Mouse (Mus musculus): ENCODE measurements around the gene Ripk1. TPM values are rescaled to one million over a fixed set of nuclear protein-coding genes. Genes with fewer than 3 reads are reported as not detected.

The Ripk1 gene
- polyA plus RNA-seq (2012; rRNA removed) = 3.1 and 4.5 TPM in 2 replicates

DNA sequence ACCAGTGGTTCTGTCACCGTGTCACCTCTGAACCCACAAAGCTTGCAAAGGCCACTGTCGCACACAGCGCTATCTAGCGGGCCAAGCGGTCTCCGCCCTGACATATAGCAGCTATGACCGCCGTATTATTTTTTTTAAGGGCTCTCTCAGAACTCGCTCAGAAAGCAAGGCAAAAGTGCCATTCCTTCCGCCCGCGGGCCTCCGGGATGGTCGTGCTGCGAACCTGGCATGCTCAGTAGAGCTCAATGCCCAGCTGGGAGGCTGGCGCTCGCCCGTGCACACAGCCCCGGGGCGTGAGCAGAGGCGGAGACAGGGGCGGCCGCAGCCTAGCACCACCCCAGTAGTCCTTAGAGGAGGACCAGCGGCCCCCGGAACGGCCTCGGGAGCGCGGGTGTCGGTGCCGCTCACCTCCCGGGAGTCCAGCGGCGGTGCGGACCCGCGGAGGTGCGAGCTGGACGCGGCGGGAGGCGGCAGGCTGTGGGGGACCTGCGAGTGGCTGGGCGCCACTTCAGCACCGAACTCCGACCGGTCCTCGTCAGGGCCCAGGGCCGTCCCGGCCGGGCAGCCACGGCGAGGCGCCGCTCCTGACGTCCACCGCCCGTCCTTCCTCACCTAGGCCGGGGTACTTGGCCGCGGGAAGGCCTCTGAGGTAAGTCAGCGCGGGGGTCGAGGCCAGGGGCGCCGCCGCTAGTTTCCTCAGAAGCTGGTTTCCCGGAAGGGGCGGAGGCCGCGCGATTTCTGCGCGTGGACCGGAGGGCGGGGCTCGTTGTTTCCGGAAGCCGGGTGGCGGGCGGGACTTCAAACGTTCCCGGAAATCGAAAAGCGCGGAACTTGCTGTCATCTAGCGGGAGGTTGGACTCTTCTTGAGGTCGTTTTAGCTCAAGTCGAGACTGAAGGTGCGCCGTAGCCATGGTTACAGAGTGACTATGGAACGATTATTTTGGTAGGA is at the start of gene Ripk1, which contains the start of gene Serpinb6a:
Gene Ripk1, plus strand, starts transcription at position 306 of the 949 bp plus-strand sequence.
Gene Serpinb6a, minus strand, starts transcription at position 737 of the 949 bp plus-strand sequence.
- DNase-seq (ENCODE audit: low read depth) = peak; percentile 96
- TF ChIP-seq POLR2A (IDR thresholded peaks at IDR 0.05; ENCODE audit: borderline replicate concordance, extremely low read depth, insufficient read depth, insufficient read length, poor library complexity, severe bottlenecking) = 0 out of 2 replicates have a peak, but pooled peaks have one; percentile 5
- TF ChIP-seq CTCF (IDR thresholded peaks at IDR 0.05; ENCODE audit: borderline replicate concordance, extremely low read depth, insufficient read depth, insufficient read length) = peak; percentile 56

GRCm38 (mm10) chr13:33952947-33953346 is 49.2 kb upstream of the Ripk1 start:
- TF ChIP-seq POLR2A (IDR thresholded peaks at IDR 0.05; ENCODE audit: borderline replicate concordance, extremely low read depth, insufficient read depth, insufficient read length, poor library complexity, severe bottlenecking) = no peak
- TF ChIP-seq CTCF (IDR thresholded peaks at IDR 0.05; ENCODE audit: borderline replicate concordance, extremely low read depth, insufficient read depth, insufficient read length) = no peak

DNA sequence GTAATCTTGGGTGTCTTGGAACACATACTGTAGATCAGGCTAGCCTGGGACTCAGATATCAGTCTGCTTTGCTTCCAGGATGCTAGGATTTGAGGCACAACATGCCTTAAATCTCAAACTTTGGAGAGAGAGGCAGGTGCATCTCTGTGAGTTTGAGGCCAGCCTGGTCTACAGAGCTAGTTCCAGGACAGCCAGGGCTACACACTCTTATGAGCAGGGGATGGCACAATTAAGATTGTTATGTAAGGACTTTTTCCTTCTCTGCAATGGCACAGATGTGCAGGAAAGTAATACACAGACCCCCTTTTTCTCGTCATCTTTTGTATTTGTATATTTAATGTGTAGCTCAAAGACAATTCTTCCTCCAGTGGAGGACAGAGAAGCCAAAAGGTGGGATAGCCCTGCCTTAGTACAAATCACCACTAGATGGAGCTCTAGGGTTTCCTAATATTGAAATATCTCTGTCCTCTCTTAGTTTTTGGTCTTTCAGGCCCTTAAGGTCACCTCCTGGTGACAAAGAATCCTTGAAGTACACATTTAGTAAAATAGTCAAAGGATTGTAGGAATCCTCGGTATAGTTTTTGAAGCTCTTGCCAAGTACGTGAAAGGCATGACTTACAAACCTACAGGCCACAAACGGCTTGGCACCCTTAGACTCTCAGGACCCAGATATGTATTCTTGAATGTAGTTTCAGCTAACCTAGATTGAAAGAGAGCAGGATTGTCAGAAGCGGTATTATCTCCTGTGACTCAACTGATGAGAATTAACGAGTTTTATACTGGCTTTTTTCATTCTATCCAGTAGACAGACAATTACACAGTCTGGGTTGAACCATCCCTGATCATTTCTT is 45.4 kb upstream of the Ripk1 start:
- DNase-seq (ENCODE audit: low read depth) = peak; percentile 49
- TF ChIP-seq CTCF (IDR thresholded peaks at IDR 0.05; ENCODE audit: borderline replicate concordance, extremely low read depth, insufficient read depth, insufficient read length) (peak; percentile 65), POLR2A (IDR thresholded peaks at IDR 0.05; ENCODE audit: borderline replicate concordance, extremely low read depth, insufficient read depth, insufficient read length, poor library complexity, severe bottlenecking) (no peak)

More at GRCm38 (mm10) chr13:33952947-33953346, 49.2 kb upstream of the Ripk1 start:
- no peak for DNase-seq (ENCODE audit: low read depth)

DNA sequence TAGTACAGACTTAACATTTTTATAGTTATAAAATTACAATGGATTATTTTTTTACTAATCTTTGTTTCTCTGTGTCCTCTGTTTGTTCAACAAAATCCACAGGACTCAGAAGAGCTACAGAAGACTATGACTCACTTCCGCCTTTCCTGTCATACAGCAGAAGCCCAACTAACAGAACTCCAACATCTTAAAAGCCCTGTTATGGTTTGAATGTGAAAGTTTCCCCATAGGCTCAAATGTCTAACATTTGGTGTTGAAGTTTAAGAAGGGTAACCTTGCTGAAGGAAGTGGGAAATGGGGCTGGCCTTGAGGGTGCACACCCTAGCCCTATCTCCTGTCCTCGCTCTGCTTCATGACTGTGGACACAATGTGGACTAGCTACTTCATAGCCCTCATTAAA is 42.4 kb upstream of the Ripk1 start:
- TF ChIP-seq CTCF (IDR thresholded peaks at IDR 0.05; ENCODE audit: borderline replicate concordance, extremely low read depth, insufficient read depth, insufficient read length) (no peak), POLR2A (IDR thresholded peaks at IDR 0.05; ENCODE audit: borderline replicate concordance, extremely low read depth, insufficient read depth, insufficient read length, poor library complexity, severe bottlenecking) (no peak)
- DNase-seq (ENCODE audit: low read depth) = no peak

- peak; percentile 87 for DNase-seq (ENCODE audit: low read depth)
- TF ChIP-seq POLR2A (IDR thresholded peaks at IDR 0.05; ENCODE audit: borderline replicate concordance, extremely low read depth, insufficient read depth, insufficient read length, poor library complexity, severe bottlenecking) = 0 out of 2 replicates have a peak, but pooled peaks have one; percentile 7
- peak; percentile 49; the same call in 1 of the 2 replicates for TF ChIP-seq CTCF (IDR thresholded peaks at IDR 0.05; ENCODE audit: borderline replicate concordance, extremely low read depth, insufficient read depth, insufficient read length)
Observed at GRCm38 (mm10) chr13:33964206-33965046, 37.7 kb upstream of the Ripk1 start, which contains the start of gene Nqo2. Nqo2 (plus strand) TSS chr13:33964687.

DNA sequence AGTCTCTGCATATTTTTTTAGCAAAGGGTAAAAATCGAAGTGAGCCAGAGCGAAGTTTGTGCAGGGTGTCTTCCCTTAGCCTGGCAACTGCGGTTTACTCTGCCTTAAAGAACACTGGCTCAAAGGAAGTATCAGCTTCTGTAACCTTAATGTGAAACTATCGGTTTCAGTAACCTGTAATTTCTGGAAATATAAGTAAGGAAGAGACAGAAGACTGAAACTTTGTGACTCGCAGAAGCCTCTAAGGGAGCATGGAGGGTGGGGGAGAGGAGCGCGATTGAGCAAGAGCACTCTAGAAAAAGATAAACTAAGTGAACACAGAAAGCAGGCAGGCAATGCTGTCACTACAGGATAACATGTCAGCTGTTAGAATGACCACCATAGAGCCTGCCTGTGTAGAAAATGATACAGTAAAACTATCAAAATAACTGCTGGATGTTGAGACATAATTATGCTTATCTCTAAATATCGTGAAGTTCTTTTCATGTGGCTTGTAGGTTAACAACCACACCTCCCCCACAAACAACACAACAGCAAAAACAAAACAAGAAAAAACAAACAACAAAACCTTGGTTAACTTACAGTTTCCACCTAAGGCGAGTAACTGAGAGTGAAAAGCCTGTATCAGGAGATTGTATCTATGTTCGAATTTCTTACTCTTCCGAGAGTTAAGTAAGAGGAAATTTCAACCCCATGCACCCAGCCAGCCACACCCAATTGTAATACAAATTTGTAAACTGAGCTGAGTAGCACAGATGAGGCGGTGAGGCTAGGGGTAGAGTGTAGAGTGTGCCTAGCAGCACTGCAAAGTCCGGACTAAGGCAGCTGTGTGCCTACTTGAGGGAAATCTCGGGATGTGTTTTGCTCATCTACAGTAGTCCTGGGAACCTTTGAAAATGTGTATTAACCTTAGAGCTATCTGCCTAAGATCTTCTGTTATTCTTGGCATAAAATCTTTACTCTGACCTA is 36.8 kb upstream of the Ripk1 start:
- DNase-seq (ENCODE audit: low read depth) = peak; percentile 1
- TF ChIP-seq POLR2A (IDR thresholded peaks at IDR 0.05; ENCODE audit: borderline replicate concordance, extremely low read depth, insufficient read depth, insufficient read length, poor library complexity, severe bottlenecking) = no peak
- TF ChIP-seq CTCF (IDR thresholded peaks at IDR 0.05; ENCODE audit: borderline replicate concordance, extremely low read depth, insufficient read depth, insufficient read length) = no peak

- no peak for DNase-seq (ENCODE audit: low read depth)
- TF ChIP-seq CTCF (IDR thresholded peaks at IDR 0.05; ENCODE audit: borderline replicate concordance, extremely low read depth, insufficient read depth, insufficient read length) (no peak), POLR2A (IDR thresholded peaks at IDR 0.05; ENCODE audit: borderline replicate concordance, extremely low read depth, insufficient read depth, insufficient read length, poor library complexity, severe bottlenecking) (no peak)
Observed at GRCm38 (mm10) chr13:33966025-33966412, 36.1 kb upstream of the Ripk1 start.

GRCm38 (mm10) chr13:33966574-33966973 is 35.6 kb upstream of the Ripk1 start:
- TF ChIP-seq CTCF (IDR thresholded peaks at IDR 0.05; ENCODE audit: borderline replicate concordance, extremely low read depth, insufficient read depth, insufficient read length) = no peak
- TF ChIP-seq POLR2A (IDR thresholded peaks at IDR 0.05; ENCODE audit: borderline replicate concordance, extremely low read depth, insufficient read depth, insufficient read length, poor library complexity, severe bottlenecking) = no peak
- DNase-seq (ENCODE audit: low read depth) = no peak

GRCm38 (mm10) chr13:33989625-33990024 is 12.5 kb upstream of the Ripk1 start:
- DNase-seq (ENCODE audit: low read depth) = no peak
- TF ChIP-seq CTCF (IDR thresholded peaks at IDR 0.05; ENCODE audit: borderline replicate concordance, extremely low read depth, insufficient read depth, insufficient read length) (no peak), POLR2A (IDR thresholded peaks at IDR 0.05; ENCODE audit: borderline replicate concordance, extremely low read depth, insufficient read depth, insufficient read length, poor library complexity, severe bottlenecking) (no peak)

Data from brain, embryonic 14.5 days (tissue).